12 mouse cellular contexts compared by ENCODE assay signal in genomic region chr8:84780225-84780555, GRCm38 (mm10). TPM values are rescaled to one million over a fixed set of nuclear protein-coding genes. Genes with fewer than 3 reads are reported as not detected.
DNase-seq lines count a peak whose midpoint lies in the region; ATAC-seq and TF ChIP-seq lines count a peak whose summit lies in the region.
"Had no signal": no experiment of that assay in that cellular context is flagged by ENCODE, and none has a peak within 500 bp of the region (broad histone marks: within the 10 kb centered on the region; RNA-seq: fewer than 3 reads in every experiment).

No protein-coding gene starts in this region.

- no peak for TF ChIP-seq CTCF in lung, embryonic 14.5 days (IDR thresholded peaks at IDR 0.05; ENCODE audit: low read depth)

- H3K27me3 ChIP-seq in lung, embryonic 14.5 days (ENCODE audit: insufficient read depth, low read length), result peaks cover 93% of the 10 kb centered on the region
- H3K27me3 ChIP-seq in hindbrain, embryonic 16.5 days (replicated peaks; ENCODE audit: control insufficient read depth, insufficient read depth, low read length), result peaks cover 26% of the 10 kb centered on the region

- 0 out of 2 replicates have a peak overlapping the region, but pooled peaks have one; percentile 18 for H3K4me2 ChIP-seq in lung, embryonic 14.5 days
- peak overlapping the region; percentile 39 for H3K4me2 ChIP-seq in hindbrain, embryonic 16.5 days (ENCODE audit: low read length)

- peak; percentile 40 for DNase-seq in embryo, embryonic 11 days
- DNase-seq in embryo, embryonic 9.5 days (ENCODE audit: extremely low spot score), result no peak
- DNase-seq in lung, embryonic 14.5 days, result no peak
- no peak for DNase-seq in lung, postnatal 36 days
- DNase-seq in yolk sac, embryonic 10.5 days (ENCODE audit: low spot score), result no peak
- no peak for DNase-seq in layer of hippocampus, postnatal 25 days (ENCODE audit: extremely low spot score in 1 of 2, low spot score in 1 of 2)
- no peak for DNase-seq in urinary bladder, postnatal 10 days (ENCODE audit: low spot score)
- DNase-seq: B cell, adult 2 months; kidney, postnatal 4 days; thymus, postnatal 4 days had no signal

- H3K4me1 ChIP-seq in lung, embryonic 14.5 days (ENCODE audit: insufficient read depth), result peaks cover 34% of the 10 kb centered on the region
- H3K4me1 ChIP-seq in hindbrain, embryonic 16.5 days (ENCODE audit: control insufficient read depth, insufficient read depth, low read depth, low read length), result peaks cover 42% of the 10 kb centered on the region

- 44% methylated on average over 13 of the region's 13 CpGs for WGBS in lung, embryonic 14.5 days
- WGBS in hindbrain, embryonic 16.5 days, result 7% methylated on average over 13 of the region's 13 CpGs

- H3K27ac ChIP-seq in lung, embryonic 14.5 days (ENCODE audit: low read depth), result no peak overlapping the region
- H3K27ac ChIP-seq in hindbrain, embryonic 16.5 days (ENCODE audit: low read depth, low read length), result peak overlapping the region; percentile 55

- H3K9ac ChIP-seq in lung, embryonic 14.5 days, result no peak overlapping the region
- H3K9ac ChIP-seq in hindbrain, embryonic 16.5 days (ENCODE audit: low read depth, low read length), result 0 out of 2 replicates have a peak overlapping the region, but pooled peaks have one; percentile 11

- ATAC-seq in lung, embryonic 14.5 days (ENCODE audit: insufficient read depth), result no peak
- no peak for ATAC-seq in hindbrain, embryonic 16.5 days

- H3K36me3 ChIP-seq in lung, embryonic 14.5 days (ENCODE audit: insufficient read depth), result no peaks in the 10 kb centered on the region
- H3K36me3 ChIP-seq in hindbrain, embryonic 16.5 days (ENCODE audit: control insufficient read depth, insufficient read depth, low read length), result no peaks in the 10 kb centered on the region

- H3K4me3 ChIP-seq in lung, embryonic 14.5 days (ENCODE audit: low read depth, low read length), result no peak overlapping the region
- H3K4me3 ChIP-seq in hindbrain, embryonic 16.5 days (ENCODE audit: low read length), result no peak overlapping the region

- no peaks in the 10 kb centered on the region for H3K9me3 ChIP-seq in lung, embryonic 14.5 days (ENCODE audit: low read depth, low read length)
- no peaks in the 10 kb centered on the region for H3K9me3 ChIP-seq in hindbrain, embryonic 16.5 days (ENCODE audit: control insufficient read depth, low read length)

RNA-seq across cellular contexts. Expression of gene Nfix, which starts 20.0 kb away (rescaled TPM):
- 42.3 and 44.1 TPM in 2 replicates for polyA plus RNA-seq in lung, embryonic 14.5 days (2014; fragmentation: Nextera tagmentation; extraction: Ambion mirVana)
- 94.3 and 109 TPM in 2 replicates for polyA plus RNA-seq in hindbrain, embryonic 16.5 days (2015; fragmentation: Nextera tagmentation; extraction: Ambion mirVana)
- total RNA-seq in layer of hippocampus, postnatal 25 days (2021), result 100 to 1,000 TPM; 406 to 477 TPM

RNA-seq across cellular contexts. Expression of gene Dand5, which starts 42.4 kb away (rescaled TPM):
- polyA plus RNA-seq in lung, embryonic 14.5 days (2014; fragmentation: Nextera tagmentation; extraction: Ambion mirVana), result 4.5 and 4.6 TPM in 2 replicates
- polyA plus RNA-seq in hindbrain, embryonic 16.5 days (2015; fragmentation: Nextera tagmentation; extraction: Ambion mirVana), result 15.4 and 17.1 TPM in 2 replicates
- 10 to 100 TPM in 1 of 2 experiments, 1 to 10 TPM in 1; 9.3 to 10.6 TPM for total RNA-seq in layer of hippocampus, postnatal 25 days (2021)

RNA-seq across cellular contexts. Expression of gene Gadd45gip1, which starts 51.1 kb away (rescaled TPM):
- polyA plus RNA-seq in lung, embryonic 14.5 days (2014; fragmentation: Nextera tagmentation; extraction: Ambion mirVana), result 44.2 and 45.0 TPM in 2 replicates
- 40.6 and 40.7 TPM in 2 replicates for polyA plus RNA-seq in hindbrain, embryonic 16.5 days (2015; fragmentation: Nextera tagmentation; extraction: Ambion mirVana)
- total RNA-seq in layer of hippocampus, postnatal 25 days (2021), result 10 to 100 TPM; 23.7 to 27.3 TPM

RNA-seq across cellular contexts. Expression of gene G430095P16Rik, which starts 57.4 kb away (rescaled TPM):
- 2.7 and 2.8 TPM in 2 replicates for polyA plus RNA-seq in lung, embryonic 14.5 days (2014; fragmentation: Nextera tagmentation; extraction: Ambion mirVana)
- 0.82 and 0.89 TPM in 2 replicates for polyA plus RNA-seq in hindbrain, embryonic 16.5 days (2015; fragmentation: Nextera tagmentation; extraction: Ambion mirVana)
- total RNA-seq in layer of hippocampus, postnatal 25 days (2021), result not detected
- total RNA-seq: liver, adult 2 months had no signal
- polyA plus RNA-seq: liver, adult 2 months had no signal
